Mouse (Mus musculus) liver, embryonic 12.5 days (tissue): ENCODE measurements around the gene Mindy2. TPM values are rescaled to one million over a fixed set of nuclear protein-coding genes. Genes with fewer than 3 reads are reported as not detected.
"Not testable (repeated sequence)": the region's sequence is repeated elsewhere in the genome, so short reads cannot be mapped to it uniquely, and the experiment has no call there.

Experiments used
- ATAC-seq: fragments of 200-750 bp; cut with Nextera tagmentation; 2 replicates; pipeline ENCODE4 v1.8.0; 2017; ENCODE audit warnings: moderate number of reproducible peaks, mild to moderate bottlenecking, moderate library complexity
- H3K27ac ChIP-seq: fragments of 300-500 bp; sonication (generic); 2 replicates; pipeline ENCODE4 v1.5.1; 2016; ENCODE audit warnings: mild to moderate bottlenecking
- H3K27me3 ChIP-seq: fragments of 300-500 bp; sonication (generic); replicated peaks from 2 replicates; pipeline ENCODE4 v1.6.1; 2016; ENCODE audit warnings: mild to moderate bottlenecking, moderate library complexity
- H3K36me3 ChIP-seq: fragments of 300-500 bp; sonication (generic); 2 replicates; pipeline ENCODE4 v1.6.1; 2016; ENCODE audit warnings: mild to moderate bottlenecking, moderate library complexity
- H3K4me1 ChIP-seq: fragments of 300-500 bp; sonication (generic); 2 replicates; pipeline ENCODE4 v1.6.1; 2016
- H3K4me2 ChIP-seq: fragments of 300-500 bp; sonication (generic); 2 replicates; pipeline ENCODE4 v1.6.1; 2016; ENCODE audit warnings: mild to moderate bottlenecking, moderate library complexity
- H3K4me3 ChIP-seq: fragments of 300-500 bp; sonication (generic); 2 replicates; pipeline ENCODE4 v1.5.1; 2016; ENCODE audit warnings: mild to moderate bottlenecking, moderate library complexity
- H3K9ac ChIP-seq: fragments of 300-500 bp; sonication (generic); 2 replicates; pipeline ENCODE4 v1.6.1; 2016; ENCODE audit warnings: mild to moderate bottlenecking, moderate library complexity
- H3K9me3 ChIP-seq: fragments of 300-500 bp; sonication (generic); replicated peaks from 2 replicates; pipeline ENCODE4 v1.6.1; 2016; ENCODE audit warnings: mild to moderate bottlenecking, moderate library complexity
- WGBS: fragments of 180-500 bp; shearing (Covaris S2); methylation state at CpG from one replicate; pipeline ENCODE4 v1.1.7; 2016; ENCODE audit not compliant: insufficient replicate concordance; 5-methylcytosine and 5-hydroxymethylcytosine counted together
- polyA plus RNA-seq: library from polyadenylated mRNA; unstranded; fragments of >200 nt; fragmentation: Nextera tagmentation; extraction: Ambion mirVana; gene quantifications from 2 replicates; pipeline ENCODE4 v1.2.1, GENCODE M21; 2016

Gene Mindy2
- polyA plus RNA-seq, 1 experiment from 2014 or later = 29.6 TPM

DNA sequence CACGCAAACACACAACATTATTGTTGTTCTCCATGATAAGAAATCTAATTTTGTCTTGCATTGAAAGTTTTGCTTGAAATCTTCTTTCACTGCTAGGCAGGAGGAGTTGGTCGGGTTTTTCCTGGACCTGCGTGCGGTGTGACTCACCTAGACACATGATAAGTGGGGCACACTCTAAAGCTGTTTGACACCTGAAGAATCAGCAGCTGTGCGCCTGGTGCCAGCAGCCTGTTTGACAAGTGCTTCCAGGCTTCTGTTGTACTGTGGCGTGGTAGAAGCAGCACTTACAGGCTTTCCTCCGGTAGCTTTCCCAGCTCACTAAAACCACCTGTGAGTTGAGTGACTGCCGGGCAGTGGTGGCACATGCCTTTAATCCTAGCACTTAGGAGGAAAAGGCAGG lies 86.6 kb downstream of the Mindy2 start:
- no peak overlapping the region for H3K9ac ChIP-seq
- no peak for ATAC-seq

GRCm38 (mm10) chr9:70567651-70568050 lies 89.3 kb downstream of the Mindy2 start:
- Histone ChIP-seq H3K4me1 (no peaks in the 10 kb centered on the region), H3K4me2 (no peak overlapping the region), H3K4me3 (no peak overlapping the region), H3K9me3 (no peaks in the 10 kb centered on the region), H3K27ac (no peak overlapping the region), H3K36me3 (peaks cover 49% of the 10 kb centered on the region), H3K27me3 (no peaks in the 10 kb centered on the region), H3K9ac (no peak overlapping the region)
- no peak for ATAC-seq
- WGBS = 80% methylated on average over 5 of the region's 5 CpGs

More for the DNA sequence above, 86.6 kb downstream of the Mindy2 start:
- H3K36me3 ChIP-seq = peaks cover 55% of the 10 kb centered on the region
- 86% methylated on average over 8 of the region's 8 CpGs for WGBS
- no peak overlapping the region for H3K4me3 ChIP-seq
- no peak overlapping the region for H3K27ac ChIP-seq
- H3K27me3 ChIP-seq = no peaks in the 10 kb centered on the region
- H3K4me2 ChIP-seq = no peak overlapping the region
- H3K9me3 ChIP-seq = no peaks in the 10 kb centered on the region
- H3K4me1 ChIP-seq = no peaks in the 10 kb centered on the region

GRCm38 (mm10) chr9:70562825-70563224 lies 94.1 kb downstream of the Mindy2 start:
- H3K4me1 ChIP-seq = no peaks in the 10 kb centered on the region
- ATAC-seq = no peak
- H3K4me3 ChIP-seq = no peak overlapping the region
- H3K9ac ChIP-seq = no peak overlapping the region
- no peak overlapping the region for H3K4me2 ChIP-seq
- H3K36me3 ChIP-seq = peaks cover 63% of the 10 kb centered on the region
- 86% methylated on average over 3 of the region's 3 CpGs for WGBS
- no peaks in the 10 kb centered on the region for H3K9me3 ChIP-seq
- no peaks in the 10 kb centered on the region for H3K27me3 ChIP-seq
- H3K27ac ChIP-seq = no peak overlapping the region

- 86% methylated on average over 5 of the region's 5 CpGs for WGBS
- Histone ChIP-seq H3K9ac (no peak overlapping the region), H3K27me3 (no peaks in the 10 kb centered on the region)
Observed at GRCm38 (mm10) chr9:70556796-70557195, 100.2 kb downstream of the Mindy2 start.

DNA sequence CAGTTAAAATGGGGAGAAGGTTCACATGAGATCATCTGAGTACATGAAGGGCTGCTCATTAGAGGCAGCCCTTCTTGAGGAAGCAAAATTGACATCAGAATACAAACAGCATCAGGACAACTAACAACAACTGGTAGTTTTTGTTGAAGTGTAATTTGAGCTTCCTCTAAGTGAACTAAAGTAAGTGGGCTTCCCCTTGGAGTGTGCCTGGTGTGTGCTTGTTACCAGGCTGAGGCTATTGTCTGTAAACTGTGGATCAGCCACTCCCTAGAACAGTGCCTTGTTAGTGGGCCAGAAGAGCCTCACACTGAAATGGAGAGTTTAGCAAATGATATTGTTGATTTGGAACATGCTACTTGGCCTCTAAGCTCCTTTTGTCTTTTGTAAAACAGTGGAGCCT lies 101.5 kb downstream of the Mindy2 start:
- H3K36me3 ChIP-seq = peaks cover 47% of the 10 kb centered on the region
- no peaks in the 10 kb centered on the region for H3K27me3 ChIP-seq
- no peak overlapping the region for H3K9ac ChIP-seq
- H3K4me2 ChIP-seq = no peak overlapping the region
- 0 out of 2 replicates have a peak, but pooled peaks cover 2% of the 10 kb centered on the region for H3K9me3 ChIP-seq
- H3K27ac ChIP-seq = no peak overlapping the region
- no peaks in the 10 kb centered on the region for H3K4me1 ChIP-seq
- ATAC-seq = no peak
- no peak overlapping the region for H3K4me3 ChIP-seq

More at GRCm38 (mm10) chr9:70556796-70557195, 100.2 kb downstream of the Mindy2 start:
- Histone ChIP-seq H3K36me3 (peaks cover 47% of the 10 kb centered on the region), H3K9me3 (0 out of 2 replicates have a peak, but pooled peaks cover 2% of the 10 kb centered on the region), H3K27ac (no peak overlapping the region), H3K4me2 (no peak overlapping the region), H3K4me3 (no peak overlapping the region), H3K4me1 (no peaks in the 10 kb centered on the region)
- ATAC-seq = no peak

DNA sequence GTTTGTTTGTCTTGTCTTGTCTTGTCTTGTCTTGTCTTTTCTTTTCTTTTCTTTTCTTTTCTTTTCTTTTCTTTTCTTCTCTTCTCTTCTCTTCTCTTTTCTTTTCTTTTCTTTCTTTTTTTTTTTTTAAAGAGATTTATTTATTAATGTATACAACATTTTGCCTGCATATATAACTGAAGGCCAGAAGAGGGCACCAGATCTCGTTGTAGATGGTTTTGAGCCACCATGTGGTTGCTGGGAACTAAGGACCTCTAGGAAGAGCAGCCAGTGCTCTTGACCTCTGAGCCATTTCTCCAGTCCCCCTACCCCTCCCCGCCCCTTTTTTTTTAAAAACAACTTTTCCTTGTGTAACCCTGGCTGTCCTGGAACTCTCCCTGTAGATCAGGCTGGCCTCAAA lies 104.7 kb downstream of the Mindy2 start:
- not testable (repeated sequence) for H3K9me3 ChIP-seq, H3K4me1 ChIP-seq, ATAC-seq, H3K4me2 ChIP-seq, H3K27ac ChIP-seq, H3K4me3 ChIP-seq, H3K9ac ChIP-seq, H3K27me3 ChIP-seq
- 81% methylated on average over 2 of the region's 2 CpGs for WGBS
- peaks cover 51% of the 10 kb centered on the region for H3K36me3 ChIP-seq

- Histone ChIP-seq H3K27ac (no peak overlapping the region), H3K27me3 (no peaks in the 10 kb centered on the region), H3K4me3 (no peak overlapping the region), H3K36me3 (peaks cover 54% of the 10 kb centered on the region), H3K4me2 (no peak overlapping the region), H3K4me1 (no peaks in the 10 kb centered on the region), H3K9me3 (0 out of 2 replicates have a peak, but pooled peaks cover 2% of the 10 kb centered on the region), H3K9ac (no peak overlapping the region)
- ATAC-seq = no peak
- WGBS = 81% methylated on average over 1 of the region's 1 CpGs
Observed at GRCm38 (mm10) chr9:70551524-70551923, 105.5 kb downstream of the Mindy2 start.

Other genes with a start within 250 kb of the Mindy2 start
- gene Ccnb2, start 235.6 kb downstream of the Mindy2 start, polyA plus RNA-seq = 226 and 231 TPM in 2 replicates
- 13.8 and 15.0 TPM in 2 replicates for gene Rnf111, start 153.4 kb downstream of the Mindy2 start, polyA plus RNA-seq
- gene Sltm, start 114.4 kb downstream of the Mindy2 start, polyA plus RNA-seq = 30.7 and 32.3 TPM in 2 replicates
- 1.5 and 1.6 TPM in 2 replicates for gene Gm10642, start 923 bp downstream of the Mindy2 start, polyA plus RNA-seq
- gene Adam10, start 21.8 kb upstream of the Mindy2 start, polyA plus RNA-seq = 101 and 107 TPM in 2 replicates